Mouse (Mus musculus): ENCODE results near the gene Kcnma1. TPM values are rescaled to one million over a fixed set of nuclear protein-coding genes. Genes with fewer than 3 reads are reported as not detected.

Gene Kcnma1
- polyA plus RNA-seq, 1 experiment from 2014 or later: 6.5 TPM

- H3K9ac ChIP-seq: no peak overlapping the region
- peaks cover 28% of the 10 kb centered on the region for H3K4me1 ChIP-seq
- peak overlapping the region; percentile 90 for H3K27ac ChIP-seq (replicated peaks)
- ATAC-seq (ENCODE audit: insufficient number of reproducible peaks, low FRiP score, low TSS enrichment, low read depth): peak; percentile 80
- H3K4me2 ChIP-seq (replicated peaks): no peak overlapping the region
- H3K4me3 ChIP-seq (replicated peaks): no peak overlapping the region
- WGBS: 47% methylated on average over 9 of the region's 9 CpGs
- H3K9me3 ChIP-seq (replicated peaks): no peaks in the 10 kb centered on the region
- no peaks in the 10 kb centered on the region for H3K27me3 ChIP-seq
- no peaks in the 10 kb centered on the region for H3K36me3 ChIP-seq
Measured at GRCm38 (mm10) chr14:23492581-23493360, 521.5 kb downstream of the Kcnma1 start.

GRCm38 (mm10) chr14:23491359-23491758, 522.9 kb downstream of the Kcnma1 start:
- Histone ChIP-seq H3K4me1 (peaks cover 31% of the 10 kb centered on the region), H3K27me3 (no peaks in the 10 kb centered on the region), H3K36me3 (no peaks in the 10 kb centered on the region), H3K4me3 (replicated peaks) (no peak overlapping the region), H3K27ac (replicated peaks) (peak overlapping the region; percentile 90), H3K9me3 (replicated peaks) (no peaks in the 10 kb centered on the region), H3K9ac (no peak overlapping the region), H3K4me2 (replicated peaks) (no peak overlapping the region)
- ATAC-seq (ENCODE audit: insufficient number of reproducible peaks, low FRiP score, low TSS enrichment, low read depth): no peak
- 60% methylated on average over 2 of the region's 2 CpGs for WGBS

GRCm38 (mm10) chr14:23486687-23487086, 527.6 kb downstream of the Kcnma1 start:
- no peak for ATAC-seq (ENCODE audit: insufficient number of reproducible peaks, low FRiP score, low TSS enrichment, low read depth)
- Histone ChIP-seq H3K4me1 (peaks cover 7% of the 10 kb centered on the region), H3K36me3 (no peaks in the 10 kb centered on the region), H3K4me2 (replicated peaks) (no peak overlapping the region), H3K27ac (replicated peaks) (peak overlapping the region; percentile 44; the same call in 1 of the 2 replicates), H3K9ac (no peak overlapping the region), H3K9me3 (replicated peaks) (no peaks in the 10 kb centered on the region), H3K27me3 (no peaks in the 10 kb centered on the region), H3K4me3 (replicated peaks) (no peak overlapping the region)
- WGBS: 52% methylated on average over 1 of the region's 1 CpGs

- Histone ChIP-seq H3K27me3 (no peaks in the 10 kb centered on the region), H3K36me3 (no peaks in the 10 kb centered on the region), H3K4me1 (peaks cover 7% of the 10 kb centered on the region), H3K9ac (no peak overlapping the region), H3K9me3 (replicated peaks) (no peaks in the 10 kb centered on the region), H3K27ac (replicated peaks) (peak overlapping the region; percentile 68; the same call in 1 of the 2 replicates), H3K4me2 (replicated peaks) (no peak overlapping the region), H3K4me3 (replicated peaks) (no peak overlapping the region)
- 35% methylated on average over 7 of the region's 7 CpGs for WGBS
- no peak for ATAC-seq (ENCODE audit: insufficient number of reproducible peaks, low FRiP score, low TSS enrichment, low read depth)
Measured at GRCm38 (mm10) chr14:23485802-23486500, 528.3 kb downstream of the Kcnma1 start.

GRCm38 (mm10) chr14:23475129-23475528, 539.2 kb downstream of the Kcnma1 start:
- WGBS: 85% methylated on average over 4 of the region's 4 CpGs
- H3K9ac ChIP-seq: no peak overlapping the region

GRCm38 (mm10) chr14:23470071-23470470, 544.2 kb downstream of the Kcnma1 start:
- Histone ChIP-seq H3K4me1 (no peaks in the 10 kb centered on the region), H3K27me3 (no peaks in the 10 kb centered on the region), H3K9me3 (replicated peaks) (no peaks in the 10 kb centered on the region), H3K4me2 (replicated peaks) (no peak overlapping the region), H3K4me3 (replicated peaks) (no peak overlapping the region), H3K27ac (replicated peaks) (no peak overlapping the region), H3K36me3 (no peaks in the 10 kb centered on the region), H3K9ac (no peak overlapping the region)
- no peak for ATAC-seq (ENCODE audit: insufficient number of reproducible peaks, low FRiP score, low TSS enrichment, low read depth)
- 83% methylated on average over 2 of the region's 2 CpGs for WGBS

More at GRCm38 (mm10) chr14:23475129-23475528, 539.2 kb downstream of the Kcnma1 start:
- Histone ChIP-seq H3K4me2 (replicated peaks) (no peak overlapping the region), H3K9me3 (replicated peaks) (no peaks in the 10 kb centered on the region), H3K4me3 (replicated peaks) (no peak overlapping the region), H3K36me3 (no peaks in the 10 kb centered on the region), H3K27me3 (no peaks in the 10 kb centered on the region), H3K27ac (replicated peaks) (no peak overlapping the region), H3K4me1 (no peaks in the 10 kb centered on the region)
- ATAC-seq (ENCODE audit: insufficient number of reproducible peaks, low FRiP score, low TSS enrichment, low read depth): no peak

GRCm38 (mm10) chr14:23465135-23465534, 549.2 kb downstream of the Kcnma1 start:
- no peaks in the 10 kb centered on the region for H3K27me3 ChIP-seq
- no peak overlapping the region for H3K4me3 ChIP-seq (replicated peaks)
- H3K27ac ChIP-seq (replicated peaks): no peak overlapping the region
- no peak for ATAC-seq (ENCODE audit: insufficient number of reproducible peaks, low FRiP score, low TSS enrichment, low read depth)
- H3K4me1 ChIP-seq: no peaks in the 10 kb centered on the region
- no peak overlapping the region for H3K4me2 ChIP-seq (replicated peaks)
- no peak overlapping the region for H3K9ac ChIP-seq
- 59% methylated on average over 2 of the region's 2 CpGs for WGBS
- no peaks in the 10 kb centered on the region for H3K9me3 ChIP-seq (replicated peaks)
- no peaks in the 10 kb centered on the region for H3K36me3 ChIP-seq

GRCm38 (mm10) chr14:23458560-23458959, 555.7 kb downstream of the Kcnma1 start:
- no peaks in the 10 kb centered on the region for H3K9me3 ChIP-seq (replicated peaks)
- H3K9ac ChIP-seq: no peak overlapping the region
- no peaks in the 10 kb centered on the region for H3K4me1 ChIP-seq
- 42% methylated on average over 4 of the region's 4 CpGs for WGBS
- H3K4me2 ChIP-seq (replicated peaks): no peak overlapping the region
- H3K27ac ChIP-seq (replicated peaks): no peak overlapping the region
- no peaks in the 10 kb centered on the region for H3K27me3 ChIP-seq
- no peak for ATAC-seq (ENCODE audit: insufficient number of reproducible peaks, low FRiP score, low TSS enrichment, low read depth)
- H3K4me3 ChIP-seq (replicated peaks): no peak overlapping the region
- no peaks in the 10 kb centered on the region for H3K36me3 ChIP-seq

GRCm38 (mm10) chr14:23451681-23452080, 562.6 kb downstream of the Kcnma1 start:
- Histone ChIP-seq H3K4me3 (replicated peaks) (no peak overlapping the region), H3K27me3 (no peaks in the 10 kb centered on the region), H3K4me1 (no peaks in the 10 kb centered on the region), H3K4me2 (replicated peaks) (no peak overlapping the region), H3K9me3 (replicated peaks) (no peaks in the 10 kb centered on the region), H3K27ac (replicated peaks) (no peak overlapping the region), H3K36me3 (no peaks in the 10 kb centered on the region), H3K9ac (no peak overlapping the region)
- no peak for ATAC-seq (ENCODE audit: insufficient number of reproducible peaks, low FRiP score, low TSS enrichment, low read depth)
- 80% methylated on average over 6 of the region's 6 CpGs for WGBS

GRCm38 (mm10) chr14:23437467-23437866, 576.8 kb downstream of the Kcnma1 start:
- WGBS: 79% methylated on average over 3 of the region's 3 CpGs
- no peak overlapping the region for H3K4me2 ChIP-seq (replicated peaks)
- no peak for ATAC-seq (ENCODE audit: insufficient number of reproducible peaks, low FRiP score, low TSS enrichment, low read depth)
- H3K4me3 ChIP-seq (replicated peaks): no peak overlapping the region
- H3K4me1 ChIP-seq: no peaks in the 10 kb centered on the region
- H3K27me3 ChIP-seq: no peaks in the 10 kb centered on the region
- H3K36me3 ChIP-seq: no peaks in the 10 kb centered on the region
- no peaks in the 10 kb centered on the region for H3K9me3 ChIP-seq (replicated peaks)
- no peak overlapping the region for H3K27ac ChIP-seq (replicated peaks)
- H3K9ac ChIP-seq: no peak overlapping the region

GRCm38 (mm10) chr14:23435861-23436260, 578.4 kb downstream of the Kcnma1 start:
- Histone ChIP-seq H3K4me2 (replicated peaks) (no peak overlapping the region), H3K9ac (no peak overlapping the region), H3K9me3 (replicated peaks) (no peaks in the 10 kb centered on the region), H3K4me1 (no peaks in the 10 kb centered on the region), H3K4me3 (replicated peaks) (no peak overlapping the region), H3K27me3 (no peaks in the 10 kb centered on the region), H3K27ac (replicated peaks) (0 out of 2 replicates have a peak overlapping the region, but pooled peaks have one; percentile 17), H3K36me3 (no peaks in the 10 kb centered on the region)
- WGBS: 28% methylated on average over 8 of the region's 8 CpGs
- ATAC-seq (ENCODE audit: insufficient number of reproducible peaks, low FRiP score, low TSS enrichment, low read depth): no peak
